Mouse (Mus musculus): ENCODE data around the gene Bcam.

GRCm38 (mm10) chr7:19818875-19819274 is 48.1 kb upstream of the Bcam start:
- TF ChIP-seq POLR2A (IDR thresholded peaks at IDR 0.05; ENCODE audit: borderline replicate concordance, extremely low read depth, insufficient read depth, insufficient read length, poor library complexity, severe bottlenecking) (no peak), CTCF (IDR thresholded peaks at IDR 0.05; ENCODE audit: borderline replicate concordance, extremely low read depth, insufficient read depth, insufficient read length) (no peak)
